Mouse (Mus musculus) thymus, adult 18-20 months (tissue): ENCODE measurements around the gene Fmo4.
"Not testable (repeated sequence)": the region's sequence is repeated elsewhere in the genome, so short reads cannot be mapped to it uniquely, and the experiment has no call there.

Source experiments
- DNase-seq, 2 experiments: peaks; one replicate each; pipeline ENCODE4 v3.0.0; 2022; ENCODE audit warnings: mixed read lengths in 2 of 2

Fmo4 gene

GRCm38 (mm10) chr1:162792306-162793044 is 21.3 kb downstream of the Fmo4 start:
- no peak for DNase-seq

- no peak for DNase-seq
Measured at GRCm38 (mm10) chr1:162785222-162785621, 28.6 kb downstream of the Fmo4 start.

- no peak for DNase-seq
Measured at GRCm38 (mm10) chr1:162783669-162784248, 30.0 kb downstream of the Fmo4 start.

- not testable (repeated sequence) for DNase-seq
Measured at GRCm38 (mm10) chr1:162781035-162781434, 32.7 kb downstream of the Fmo4 start.

GRCm38 (mm10) chr1:162777943-162778538 is 35.7 kb downstream of the Fmo4 start:
- DNase-seq, result no peak

DNA sequence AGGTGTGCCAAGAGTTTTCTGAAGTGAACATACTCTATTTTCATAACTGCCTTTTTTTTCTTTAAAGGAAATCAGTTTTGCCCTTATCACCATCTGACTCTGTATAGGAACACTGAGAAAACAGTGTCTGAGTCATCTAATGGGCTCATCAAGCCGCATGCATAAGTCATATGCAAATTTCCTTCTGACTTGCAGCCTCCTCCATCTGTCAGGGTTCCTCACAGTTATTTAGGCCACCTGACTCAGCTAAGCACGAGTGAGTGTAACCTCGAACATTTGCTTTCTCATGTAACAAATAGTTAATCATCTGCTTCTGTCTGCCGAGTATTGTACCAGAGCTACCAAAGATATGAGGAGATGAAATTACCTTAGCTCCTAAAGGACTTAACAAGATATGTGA is 40.1 kb downstream of the Fmo4 start:
- DNase-seq, result no peak

DNA sequence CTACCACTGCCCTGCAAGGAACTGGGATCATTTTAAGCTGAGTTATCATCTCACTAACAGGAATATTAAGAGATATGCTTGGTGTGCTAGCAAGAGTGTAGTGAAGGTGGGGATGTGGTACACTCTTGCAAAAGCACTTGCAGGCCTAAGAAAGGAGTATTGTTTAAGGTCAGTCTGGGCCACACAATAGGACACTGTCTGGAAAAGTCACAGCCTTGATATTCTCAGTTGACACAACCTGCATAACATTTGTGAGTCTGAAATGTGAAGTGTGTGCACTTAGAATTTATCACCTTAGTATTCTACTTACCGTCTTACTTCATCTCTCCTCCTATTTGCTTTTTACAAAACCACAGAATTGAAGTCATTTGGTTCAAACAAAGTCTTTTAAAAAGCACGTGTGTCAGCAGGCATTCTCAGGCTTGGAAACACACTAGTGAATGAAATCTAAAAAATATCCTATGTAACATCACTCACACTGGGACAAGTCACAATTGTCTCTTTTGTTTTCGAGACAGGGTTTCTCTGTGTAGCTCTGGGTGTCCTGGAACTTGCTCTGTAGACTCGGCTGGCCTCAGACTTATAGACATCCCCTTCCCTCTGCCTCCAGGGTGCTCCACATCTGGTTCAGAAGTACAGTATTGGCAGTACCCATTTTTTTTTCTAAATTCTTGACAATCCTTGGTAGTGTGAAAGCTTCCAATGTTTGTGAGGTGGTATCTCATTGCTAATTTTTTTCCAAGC is 42.0 kb downstream of the Fmo4 start:
- DNase-seq, result no peak

GRCm38 (mm10) chr1:162752009-162752408 is 61.8 kb downstream of the Fmo4 start:
- no peak for DNase-seq

DNA sequence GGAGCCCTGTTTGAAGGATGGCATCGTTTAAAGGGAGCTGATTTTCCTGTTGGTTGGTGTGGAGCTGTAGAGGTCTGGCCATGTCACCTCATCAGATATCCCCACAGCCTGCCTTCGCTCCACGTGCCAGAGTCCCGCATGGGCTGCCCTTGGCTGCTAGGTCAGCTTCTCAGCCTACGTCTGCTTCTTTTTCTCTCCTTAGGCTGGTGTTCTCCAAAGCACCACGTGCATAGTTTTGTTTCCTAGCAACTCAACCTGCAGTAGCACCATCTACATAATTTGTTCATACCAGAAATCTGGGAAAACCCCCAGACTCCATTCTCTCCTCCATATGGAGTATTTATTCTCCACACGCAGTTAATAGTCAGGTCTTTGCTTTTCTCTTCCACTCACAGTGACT is 64.2 kb downstream of the Fmo4 start:
- no peak for DNase-seq

- DNase-seq, result no peak
Measured at GRCm38 (mm10) chr1:162748761-162749160, 65.0 kb downstream of the Fmo4 start.
